In the genomic region with DNA sequence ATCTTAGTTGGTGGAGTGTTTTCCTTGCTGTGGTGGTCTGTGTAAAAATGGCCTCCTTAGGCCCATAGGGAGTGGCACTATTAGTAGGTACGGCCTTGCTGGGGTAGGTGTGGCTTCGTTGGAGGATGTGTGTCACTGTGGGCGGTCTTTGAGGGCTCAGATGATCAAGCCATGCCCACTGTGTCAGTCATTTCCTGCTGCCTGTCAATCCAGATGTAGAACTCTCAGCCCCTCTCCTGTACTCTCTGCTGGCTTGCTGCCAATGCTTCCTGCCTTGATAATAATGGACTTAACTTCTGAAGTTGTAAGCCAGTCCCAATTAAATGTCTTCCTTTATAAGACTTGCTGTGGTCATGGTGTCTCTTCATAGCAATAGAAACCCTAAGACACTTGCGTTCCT, we compare ENCODE assay signal across 24 mouse cellular contexts. TPM values are rescaled to one million over a fixed set of nuclear protein-coding genes. Genes with fewer than 3 reads are reported as not detected.
DNase-seq lines count a peak whose midpoint lies in the region; ATAC-seq and TF ChIP-seq lines count a peak whose summit lies in the region.
"Had no signal": no experiment of that assay in that cellular context is flagged by ENCODE, and none has a peak within 500 bp of the region (broad histone marks: within the 10 kb centered on the region; RNA-seq: fewer than 3 reads in every experiment).

No protein-coding gene starts in this region.

- peak; percentile 59 for DNase-seq in lung, embryonic 14.5 days
- no peak for DNase-seq in lung, adult 2 months
- peak; percentile 72 for DNase-seq in 416B (ENCODE audit: low read depth)
- peak; percentile 74 for DNase-seq in ES-CJ7 (ENCODE audit: low read depth, low spot score)
- DNase-seq in adrenal gland, postnatal 14 days, result no peak
- DNase-seq: adrenal gland, adult 8-10 months; B cell, adult 2 months; cerebellum, adult 11 months; cerebellum, adult 9-10 months; cerebellum, postnatal 36 days; gastrocnemius, postnatal 10 days; heart, adult 2 months; heart, postnatal 14 days had no signal

- H3K36me3 ChIP-seq in lung, embryonic 14.5 days (ENCODE audit: insufficient read depth), result no peaks in the 10 kb centered on the region
- H3K36me3 ChIP-seq: embryonic facial prominence, embryonic 15.5 days; forebrain, embryonic 12.5 days; heart, embryonic 15.5 days; hindbrain, embryonic 13.5 days had no signal

- no peaks in the 10 kb centered on the region for H3K27me3 ChIP-seq in lung, embryonic 14.5 days (ENCODE audit: insufficient read depth, low read length)
- H3K27me3 ChIP-seq: embryonic facial prominence, embryonic 15.5 days; heart, embryonic 15.5 days; hindbrain, embryonic 13.5 days; Patski had no signal

- no peak for ATAC-seq in lung, embryonic 14.5 days (ENCODE audit: insufficient read depth)
- ATAC-seq in granulocyte monocyte progenitor cell, adult 5-6 weeks (replicated peaks; ENCODE audit: poor library complexity, severe bottlenecking), result peak; percentile 31; the same call in 1 of the 2 replicates
- ATAC-seq: CD4-positive, CD25-positive, alpha-beta regulatory T cell, adult 4 months; forebrain, embryonic 16.5 days; hindbrain, postnatal 0 days; Patski had no signal

- H3K9ac ChIP-seq in lung, embryonic 14.5 days, result no peak overlapping the region
- H3K9ac ChIP-seq: embryonic facial prominence, embryonic 15.5 days; forebrain, embryonic 12.5 days; heart, embryonic 15.5 days; hindbrain, embryonic 13.5 days had no signal

- H3K4me1 ChIP-seq in lung, embryonic 14.5 days (ENCODE audit: insufficient read depth), result no peaks in the 10 kb centered on the region
- no peaks in the 10 kb centered on the region for H3K4me1 ChIP-seq in lung, adult 2 months (ENCODE audit: control insufficient read depth, insufficient read depth, low read length)
- H3K4me1 ChIP-seq: embryonic facial prominence, embryonic 15.5 days; forebrain, embryonic 12.5 days; heart, embryonic 15.5 days; hindbrain, embryonic 13.5 days had no signal

- no peak overlapping the region for H3K27ac ChIP-seq in lung, embryonic 14.5 days (ENCODE audit: low read depth)
- H3K27ac ChIP-seq: embryonic facial prominence, embryonic 15.5 days; forebrain, embryonic 12.5 days; heart, adult 2 months; heart, embryonic 15.5 days; hindbrain, embryonic 13.5 days; hindbrain, postnatal 0 days had no signal

- no peak for TF ChIP-seq CTCF in lung, embryonic 14.5 days (IDR thresholded peaks at IDR 0.05; ENCODE audit: low read depth)
- no peak for TF ChIP-seq CTCF in lung, adult 2 months (IDR thresholded peaks at IDR 0.05; ENCODE audit: insufficient read depth, low read length)

- H3K9me3 ChIP-seq in lung, embryonic 14.5 days (ENCODE audit: low read depth, low read length), result no peaks in the 10 kb centered on the region
- H3K9me3 ChIP-seq: embryonic facial prominence, embryonic 15.5 days; forebrain, embryonic 12.5 days; heart, embryonic 15.5 days; hindbrain, embryonic 13.5 days had no signal

- H3K4me3 ChIP-seq in lung, embryonic 14.5 days (ENCODE audit: low read depth, low read length), result no peak overlapping the region
- no peak overlapping the region for H3K4me3 ChIP-seq in lung, adult 2 months (replicated peaks; ENCODE audit: extremely low read depth, low read depth, low read length)
- H3K4me3 ChIP-seq: embryonic facial prominence, embryonic 15.5 days; erythroblast, embryonic 14.5 days; forebrain, embryonic 12.5 days; heart, adult 2 months; heart, embryonic 15.5 days; hindbrain, embryonic 13.5 days had no signal

- WGBS in lung, embryonic 14.5 days, result 88% methylated on average over 4 of the region's 4 CpGs
- WGBS in lung, adult 2 months, result 88% methylated on average over 4 of the region's 4 CpGs

- TF ChIP-seq POLR2A in lung, adult 2 months (IDR thresholded peaks at IDR 0.05; ENCODE audit: borderline replicate concordance, extremely low read depth, low read depth, low read length), result no peak

- H3K4me2 ChIP-seq in lung, embryonic 14.5 days, result no peak overlapping the region
- H3K4me2 ChIP-seq: embryonic facial prominence, embryonic 15.5 days; forebrain, embryonic 12.5 days; heart, embryonic 11.5 days; heart, embryonic 15.5 days; hindbrain, embryonic 13.5 days had no signal

RNA-seq across cellular contexts. Expression of a gene that starts 25.2 kb away (rescaled TPM):
- polyA plus RNA-seq in lung, embryonic 14.5 days (2014; fragmentation: Nextera tagmentation; extraction: Ambion mirVana), result 91.2 and 93.4 TPM in 2 replicates
- polyA plus RNA-seq in lung, adult 2 months (2012; rRNA removed), result 18.7 and 22.5 TPM in 2 replicates
- total RNA-seq in granulocyte monocyte progenitor cell, adult 5-6 weeks (2014; fragmentation: Nextera tagmentation), result 29.7 and 51.7 TPM in 2 replicates
- total RNA-seq in granulocyte monocyte progenitor cell, adult 5-6 weeks (2017), result 50.5 and 52.8 TPM in 2 replicates
- total RNA-seq in adrenal gland, postnatal 14 days (2021), result 103 and 113 TPM in 2 replicates

Comparison
In these comparisons a context has a peak if more than half of its experiments do, and no peak if none do; other contexts are left out.
1. DNase-seq: peak in lung, embryonic 14.5 days (single experiment), 416B (single experiment) and ES-CJ7 (single experiment); none in lung, adult 2 months (single experiment) and adrenal gland, postnatal 14 days (single experiment).